Mouse (Mus musculus) adrenal gland, adult 18-20 months (tissue): ENCODE results near the gene Polr1a. TPM values are rescaled to one million over a fixed set of nuclear protein-coding genes. Genes with fewer than 3 reads are reported as not detected.

ENCODE experiments used
- DNase-seq, 2 experiments: peaks; one replicate each; pipeline ENCODE4 v3.0.0; 2021 to 2022; ENCODE audit warnings: low spot score in 2 of 2
- total RNA-seq, 2 experiments: library from RNA; stranded (reverse); gene quantifications; 1 replicate in 1 of 2; 2 replicates in 1 of 2; pipeline ENCODE4 v1.2.3; 2021

Polr1a gene
- total RNA-seq, 2 experiments from 2014 or later = 52.5 to 75.2 TPM

DNA sequence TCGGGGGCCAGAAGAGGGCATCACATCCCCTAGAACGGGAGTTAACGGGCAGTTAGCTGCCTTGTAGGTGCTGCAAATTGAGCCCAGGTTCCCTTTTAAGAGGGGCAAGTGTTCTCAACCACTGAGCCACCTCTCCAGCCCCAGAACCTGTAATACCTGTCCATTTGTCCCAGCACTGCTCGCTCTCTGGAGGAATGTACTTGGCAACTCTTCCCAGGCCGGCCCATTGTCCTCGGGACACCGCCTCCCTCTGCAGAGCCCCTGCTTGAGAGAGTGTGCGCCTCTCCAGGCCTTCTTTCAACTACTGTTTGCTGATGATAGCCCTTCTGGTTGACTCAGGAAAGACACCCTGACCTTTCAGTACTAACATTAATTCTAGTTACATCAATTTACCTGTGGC, 37.3 kb downstream of the Polr1a start:
- DNase-seq = no peak

DNA sequence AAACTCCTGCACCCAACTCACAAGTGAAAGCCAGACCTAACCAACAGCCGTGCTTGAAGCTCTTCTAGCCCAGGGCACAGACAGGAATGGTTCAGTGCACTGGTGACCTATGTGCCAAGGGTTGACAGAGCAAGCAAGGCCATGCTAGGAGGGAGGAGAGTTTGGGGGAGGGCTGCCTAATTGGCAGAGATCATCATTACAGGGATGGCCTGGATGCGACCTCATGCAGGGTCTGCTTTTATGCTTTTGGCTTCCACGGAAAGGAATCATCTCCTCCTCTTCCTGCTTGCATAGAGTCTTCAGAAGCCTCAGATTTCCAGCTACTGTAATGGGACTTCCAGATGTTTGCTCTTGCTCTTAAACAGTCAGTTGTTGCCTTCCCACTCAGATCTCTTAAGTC, 40.9 kb downstream of the Polr1a start:
- DNase-seq = no peak

DNA sequence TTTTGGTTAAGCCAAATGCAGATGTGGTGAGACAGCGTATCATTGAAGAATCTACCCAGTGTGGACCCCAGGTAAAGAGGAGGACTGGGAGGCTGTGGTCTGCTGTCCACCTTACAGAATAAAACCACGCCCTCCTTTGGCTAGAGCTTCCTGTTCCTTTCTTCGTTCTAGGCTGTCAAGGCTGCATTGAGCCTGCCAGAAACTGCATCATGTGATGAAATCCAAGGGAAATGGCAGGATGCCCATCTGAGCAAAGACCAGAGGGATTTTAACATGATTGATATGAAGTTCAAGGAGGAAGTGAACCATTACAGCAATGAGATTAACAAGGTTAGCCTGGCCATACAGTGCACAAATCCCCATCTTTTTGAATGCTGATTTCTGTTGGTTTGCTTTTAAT, 41.7 kb downstream of the Polr1a start:
- DNase-seq = peak; percentile 63 to 75

DNA sequence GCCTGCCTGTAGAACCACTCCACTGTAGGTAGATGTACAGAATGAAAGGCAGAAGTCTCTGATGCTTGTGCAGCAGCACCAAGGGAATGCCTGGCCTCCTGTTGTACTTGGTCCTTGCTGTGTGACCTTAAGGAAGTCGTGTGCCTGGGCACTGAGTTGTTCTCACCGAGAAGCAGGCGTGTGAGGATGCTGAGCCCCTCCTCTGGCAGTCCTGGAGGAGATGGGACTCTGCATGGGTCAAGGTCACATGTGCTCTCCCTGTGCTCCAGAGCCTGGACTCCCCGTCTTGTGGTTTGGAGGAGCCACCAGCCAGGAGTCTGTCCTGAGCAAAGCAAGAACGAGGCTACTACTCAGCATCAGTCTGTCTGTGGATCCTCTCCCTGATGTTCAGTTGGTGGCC, 42.3 kb downstream of the Polr1a start:
- DNase-seq = no peak

DNA sequence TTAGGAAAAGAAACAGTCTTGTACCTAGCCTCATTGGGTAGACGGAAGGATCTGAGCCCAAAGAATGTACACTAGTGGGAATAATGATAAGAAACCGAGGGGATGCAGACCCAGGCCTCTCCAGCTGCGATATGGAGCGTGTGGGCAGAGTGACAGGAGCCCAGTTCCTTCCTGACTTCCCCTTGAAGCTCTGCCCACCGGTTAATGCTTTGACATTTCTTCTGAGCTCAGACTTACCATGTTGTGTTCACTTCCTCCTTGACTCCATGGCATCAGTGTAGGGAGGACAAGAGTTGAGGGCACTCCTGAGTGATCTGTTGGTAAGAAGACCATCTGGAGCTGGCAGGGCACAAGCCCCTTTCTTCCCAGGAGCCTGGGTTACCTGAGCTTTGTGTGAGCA, 53.3 kb downstream of the Polr1a start:
- no peak for DNase-seq

DNA sequence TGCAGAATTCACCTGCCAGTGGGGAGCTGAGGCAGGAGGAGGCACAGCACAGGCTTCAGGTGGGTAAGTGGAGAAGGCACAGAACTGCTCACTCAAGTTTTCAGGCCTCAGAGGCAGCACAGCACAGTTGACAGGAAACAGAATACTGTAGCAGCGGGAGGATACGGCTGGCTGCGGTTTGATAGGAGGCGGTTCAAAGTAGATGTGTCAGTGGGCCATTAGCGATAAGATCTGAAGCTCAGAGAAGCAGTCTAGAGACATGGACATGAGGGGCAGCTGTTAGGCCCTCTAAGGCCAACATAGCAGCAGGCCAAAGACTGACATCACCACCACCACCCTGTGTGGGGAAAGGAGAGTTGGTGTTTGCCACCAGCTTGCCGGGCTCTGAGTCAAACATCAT, 53.9 kb downstream of the Polr1a start:
- no peak for DNase-seq

DNA sequence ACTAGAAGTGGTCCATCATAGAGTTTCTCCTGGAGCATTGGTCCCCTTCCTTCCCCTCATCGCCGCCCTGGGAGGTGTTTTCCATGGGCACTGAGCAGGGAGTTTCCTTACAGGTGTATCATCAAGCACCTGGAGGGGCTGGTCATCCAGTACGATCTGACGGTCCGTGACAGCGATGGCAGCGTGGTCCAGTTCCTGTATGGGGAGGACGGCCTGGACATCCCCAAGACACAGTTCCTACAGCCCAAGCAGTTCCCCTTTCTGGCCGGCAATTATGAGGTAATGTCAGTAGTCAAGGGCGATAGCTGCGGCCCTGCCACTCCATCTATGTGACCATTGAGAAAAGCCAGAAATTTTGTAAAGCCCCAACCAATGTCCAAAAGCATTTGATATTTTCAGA, 54.7 kb downstream of the Polr1a start:
- no peak for DNase-seq

DNA sequence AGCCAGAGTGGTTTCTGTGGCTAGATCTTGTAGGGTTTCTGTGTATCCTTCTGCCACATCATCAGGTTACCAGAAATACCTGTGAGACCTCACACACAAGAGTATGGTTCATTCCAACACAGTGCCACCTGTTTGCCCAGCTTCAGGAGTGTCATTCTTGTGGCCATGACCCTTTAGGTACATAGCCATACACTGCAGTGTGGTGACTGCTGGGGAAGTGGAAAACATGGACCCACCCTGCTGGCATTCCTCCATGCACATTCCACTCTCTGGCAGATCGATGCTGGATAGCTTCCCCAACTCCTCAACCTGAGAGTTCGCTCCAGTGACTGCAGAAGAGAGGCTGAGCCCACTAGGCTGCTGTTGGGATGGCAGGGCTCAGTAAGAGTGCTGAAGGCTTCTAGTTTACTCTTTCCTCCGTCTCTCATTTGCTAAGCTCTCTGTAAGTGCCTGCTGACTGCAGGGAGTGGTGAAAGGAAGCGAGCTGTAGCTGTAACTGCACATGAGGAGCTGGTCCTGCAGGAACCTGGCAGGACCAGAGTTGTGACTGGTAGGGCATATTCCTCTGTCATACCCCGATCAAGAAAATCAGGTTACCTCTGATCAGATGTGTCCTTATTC, 57.9 kb downstream of the Polr1a start:
- no peak for DNase-seq

DNA sequence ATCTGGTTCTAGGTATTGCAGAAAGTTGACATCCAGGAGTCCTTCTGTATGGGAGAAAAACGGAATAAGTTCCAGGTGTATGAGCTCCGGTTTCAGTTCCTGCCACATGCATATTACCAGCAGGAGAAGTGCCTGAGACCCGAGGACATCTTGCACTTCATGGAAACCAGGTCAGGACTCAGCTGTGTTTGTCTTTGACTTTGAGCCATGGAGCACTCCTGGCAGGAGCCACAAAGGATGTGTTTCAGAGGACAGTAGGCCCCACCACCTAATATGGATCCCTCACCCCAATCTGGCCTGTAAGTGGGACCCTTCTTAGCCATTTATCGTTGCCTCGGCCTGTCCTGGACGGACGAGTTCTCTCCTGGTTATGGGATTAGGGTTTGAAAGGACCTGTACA, 59.0 kb downstream of the Polr1a start:
- DNase-seq = no peak

DNA sequence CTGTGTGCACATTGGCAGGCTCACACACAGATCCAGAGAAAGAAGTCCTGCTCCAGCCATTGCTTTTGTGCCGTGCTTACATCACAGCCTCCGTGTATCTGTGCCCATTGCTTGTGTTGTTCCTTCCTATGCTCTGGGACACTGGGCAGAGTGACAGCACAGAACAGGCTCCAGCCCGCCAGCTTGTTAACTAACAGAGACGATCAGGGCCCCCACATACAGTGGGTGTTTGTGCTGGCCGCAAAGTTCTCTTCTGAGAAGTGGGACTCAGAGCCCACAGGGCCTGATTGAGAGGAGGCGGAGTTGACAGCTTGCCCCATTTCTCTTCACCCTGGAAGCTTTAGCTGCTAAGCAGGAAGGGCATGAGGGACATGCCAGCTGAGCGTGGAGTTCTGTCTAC, 60.6 kb downstream of the Polr1a start:
- no peak for DNase-seq

DNA sequence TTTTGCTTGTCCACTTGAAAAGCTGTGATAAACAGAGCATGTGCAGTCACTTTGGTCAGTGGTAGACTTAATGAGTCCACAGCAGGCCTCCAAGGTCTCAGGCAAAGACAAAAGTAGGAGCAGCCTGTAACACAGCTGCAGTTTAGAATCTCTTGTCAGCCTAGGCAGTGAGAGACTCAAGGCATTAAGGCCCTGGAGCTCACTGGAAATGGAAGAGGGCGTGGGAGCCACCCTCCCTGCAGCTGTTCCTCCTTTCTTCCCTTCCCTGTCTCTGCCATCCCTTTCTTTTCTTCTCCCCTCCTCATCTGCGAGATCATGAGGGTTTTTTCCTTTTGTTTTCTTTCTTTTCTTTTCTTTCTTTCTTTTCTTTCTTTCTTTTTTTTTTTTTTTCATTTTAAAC, 61.3 kb downstream of the Polr1a start:
- DNase-seq = no peak

DNA sequence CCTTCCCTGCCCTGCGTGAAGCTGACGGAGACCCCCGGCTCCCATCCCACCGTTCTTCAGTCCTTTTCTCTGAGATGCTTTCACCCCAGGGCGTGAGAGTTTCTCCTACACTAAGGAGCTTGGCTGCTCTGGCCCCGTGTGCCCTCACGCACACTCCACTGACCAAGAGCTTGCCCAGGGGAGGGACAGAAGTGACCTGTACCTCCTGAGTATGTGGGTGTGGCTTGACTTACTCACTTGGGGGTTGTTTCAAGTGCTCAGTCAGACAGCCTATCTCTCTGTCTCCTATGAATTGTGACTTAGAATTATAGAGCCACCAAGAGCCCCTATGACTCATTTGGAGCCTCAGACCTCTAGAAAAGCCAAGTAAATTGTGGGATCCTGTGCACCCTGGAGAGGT, 67.7 kb downstream of the Polr1a start:
- no peak for DNase-seq

DNA sequence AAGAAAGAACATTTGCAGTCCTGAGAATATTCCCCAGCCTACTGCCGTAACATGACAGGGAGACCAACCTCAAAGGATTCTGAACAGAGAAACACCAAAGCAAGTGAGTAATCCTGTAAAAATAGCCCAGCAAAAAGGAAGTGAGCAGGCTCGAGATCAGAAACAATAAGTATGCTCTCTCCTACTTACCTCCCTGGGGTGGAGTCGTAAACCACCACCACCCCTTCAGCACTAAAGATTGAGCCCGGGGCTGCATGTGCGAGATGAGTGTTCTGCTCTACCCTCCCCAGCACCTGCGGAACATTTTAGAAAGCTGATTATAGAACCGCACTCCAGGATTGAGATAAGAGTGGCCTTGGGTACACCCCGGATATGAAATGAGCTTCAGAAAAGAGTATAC, 71.3 kb downstream of the Polr1a start:
- DNase-seq = no peak

DNA sequence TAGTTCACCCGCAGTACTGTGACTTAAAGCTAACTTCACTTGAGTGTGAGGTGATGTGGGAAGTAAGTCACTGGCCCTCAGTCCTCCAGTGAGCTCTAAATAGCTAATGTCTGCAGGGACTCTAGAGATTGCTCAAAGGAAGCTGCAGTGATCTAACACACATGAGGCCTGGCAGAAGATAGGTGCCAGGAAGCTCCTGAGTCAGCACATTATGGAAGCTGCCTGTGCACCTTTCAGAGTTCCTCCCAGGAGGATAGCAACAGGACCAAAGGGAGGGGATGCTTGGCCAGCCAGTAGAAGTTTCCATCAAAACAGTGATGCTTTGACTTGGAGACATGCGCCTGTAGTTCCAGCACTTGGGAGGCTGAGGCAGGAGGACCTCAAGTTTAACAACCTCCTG, 71.7 kb downstream of the Polr1a start:
- no peak for DNase-seq

DNA sequence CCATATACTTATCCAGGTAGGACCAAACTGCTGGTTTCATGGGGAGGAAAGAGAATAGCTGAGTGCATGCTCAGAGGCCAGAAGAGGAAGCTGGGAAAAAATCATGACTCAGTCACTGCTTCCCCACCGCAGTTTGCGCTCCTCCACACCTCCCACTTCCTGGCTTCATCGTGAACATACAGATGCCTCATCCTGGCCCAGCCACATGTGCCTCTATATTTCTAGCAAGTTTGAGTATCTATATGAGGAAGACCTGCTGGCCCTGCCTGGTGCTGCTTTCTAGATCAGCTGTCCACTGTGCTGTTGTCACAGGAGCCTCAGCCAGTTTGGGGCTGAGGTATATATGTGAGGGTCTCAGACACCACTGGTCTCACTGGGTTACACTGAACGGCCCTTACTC, 72.6 kb downstream of the Polr1a start:
- no peak for DNase-seq

DNA sequence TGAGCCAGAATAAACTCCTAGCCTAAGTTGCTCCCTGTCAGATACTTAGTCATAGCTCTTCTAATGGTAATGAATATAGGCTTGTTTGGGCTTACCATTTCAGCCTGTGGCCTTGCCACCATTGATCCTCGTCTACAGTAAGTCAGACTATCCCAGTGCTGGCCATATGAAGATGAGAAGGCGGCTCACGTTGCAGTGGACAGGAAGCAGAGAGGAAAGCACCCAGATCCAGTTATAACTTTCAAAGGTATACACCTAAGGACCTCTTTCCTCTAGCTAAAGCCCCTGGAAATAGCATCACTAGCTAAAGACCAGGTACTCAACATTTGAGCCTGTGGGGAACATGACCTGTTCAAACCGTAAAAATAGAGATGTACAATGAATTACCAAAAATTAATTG, 77.1 kb downstream of the Polr1a start:
- no peak for DNase-seq

DNA sequence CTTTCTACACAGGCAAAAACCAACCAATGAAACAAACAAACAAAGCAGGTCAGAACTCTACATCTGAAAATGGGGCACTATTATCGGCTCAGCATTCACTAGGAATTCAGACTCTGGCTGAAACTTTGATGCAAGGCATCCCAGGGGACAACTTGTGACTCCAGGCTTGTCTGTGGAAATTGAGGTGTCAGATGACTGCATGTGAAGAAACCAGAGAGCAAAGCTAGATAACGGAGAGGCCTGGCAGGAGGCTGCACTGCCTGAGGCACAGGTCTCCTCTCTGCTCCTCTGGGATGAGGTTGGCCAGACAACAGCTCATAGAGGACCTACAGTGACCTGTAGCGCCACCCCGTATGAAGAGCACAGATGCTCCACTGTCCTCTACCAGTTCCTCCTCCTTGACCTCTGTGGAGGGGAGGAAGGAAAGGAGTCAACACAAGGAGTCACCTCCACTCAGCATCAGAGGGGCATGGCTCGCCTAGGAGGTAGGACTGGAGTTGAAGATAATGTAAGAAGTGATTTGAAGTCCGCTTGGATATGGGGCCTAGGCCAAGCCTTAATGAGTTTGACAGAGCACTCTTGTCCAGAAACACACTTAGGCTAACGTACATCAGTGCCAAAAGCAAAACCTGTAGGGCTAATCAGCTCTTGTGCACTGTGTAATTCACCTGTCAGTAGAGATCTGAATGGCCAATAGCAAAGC, 78.8 kb downstream of the Polr1a start:
- DNase-seq = no peak

DNA sequence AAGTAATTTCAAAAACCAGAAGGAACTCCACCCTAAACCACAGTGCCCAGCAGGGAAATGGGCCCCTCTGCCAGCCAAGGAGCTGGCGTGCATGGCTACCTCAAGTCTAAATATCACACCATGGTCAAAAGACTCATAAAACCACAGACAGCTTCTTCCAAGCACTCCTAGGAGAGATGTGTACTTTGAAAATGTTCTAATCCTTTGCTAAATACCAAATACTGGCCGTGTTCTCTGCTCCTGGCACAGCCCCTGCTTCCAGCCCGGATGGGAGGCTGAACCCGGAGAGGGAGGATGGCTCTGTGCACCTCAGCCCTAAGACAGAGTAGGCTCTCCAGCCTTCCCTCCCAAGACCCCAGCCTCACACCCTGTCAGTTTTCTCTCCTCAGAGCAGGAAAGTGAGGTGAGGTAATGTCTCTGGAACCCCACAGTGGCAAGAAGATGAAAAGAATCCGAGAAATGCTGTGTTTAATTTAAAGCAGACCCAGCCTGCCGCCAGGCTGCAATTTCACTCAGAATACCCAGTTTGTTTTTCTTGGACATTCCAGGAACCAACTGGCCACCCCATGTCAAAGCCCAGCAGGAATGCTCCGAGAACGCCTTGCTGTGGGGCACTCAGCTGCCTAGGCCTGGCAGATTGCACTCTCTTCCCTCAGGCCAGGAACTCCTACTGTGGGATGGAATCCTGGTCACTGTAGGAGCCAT, 80.9 kb downstream of the Polr1a start:
- DNase-seq = no peak

DNA sequence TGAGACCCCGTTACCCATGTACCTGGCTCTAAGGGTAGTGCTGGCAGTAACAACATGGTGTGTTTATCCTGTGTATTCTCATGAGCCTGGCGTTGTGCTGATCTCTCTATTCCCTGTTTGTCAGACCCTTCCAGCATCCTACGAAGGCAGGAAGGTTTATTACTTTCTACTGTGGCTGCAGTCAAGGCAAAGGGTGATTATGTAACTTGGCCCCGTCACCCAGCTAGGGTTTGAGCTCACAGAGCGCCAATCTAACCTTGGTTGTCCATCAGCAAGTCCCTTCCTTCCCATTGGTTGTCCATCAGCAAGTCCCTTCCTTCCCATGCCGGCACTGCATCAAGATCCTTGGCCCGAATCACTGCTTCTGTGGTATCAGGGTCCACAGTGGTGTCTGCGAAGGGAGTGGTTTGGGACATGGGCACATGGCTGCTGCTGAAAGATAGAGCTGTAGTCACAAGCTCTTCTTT, 81.6 kb downstream of the Polr1a start:
- peak in 1 of 2 experiments; percentile 61 for DNase-seq

DNA sequence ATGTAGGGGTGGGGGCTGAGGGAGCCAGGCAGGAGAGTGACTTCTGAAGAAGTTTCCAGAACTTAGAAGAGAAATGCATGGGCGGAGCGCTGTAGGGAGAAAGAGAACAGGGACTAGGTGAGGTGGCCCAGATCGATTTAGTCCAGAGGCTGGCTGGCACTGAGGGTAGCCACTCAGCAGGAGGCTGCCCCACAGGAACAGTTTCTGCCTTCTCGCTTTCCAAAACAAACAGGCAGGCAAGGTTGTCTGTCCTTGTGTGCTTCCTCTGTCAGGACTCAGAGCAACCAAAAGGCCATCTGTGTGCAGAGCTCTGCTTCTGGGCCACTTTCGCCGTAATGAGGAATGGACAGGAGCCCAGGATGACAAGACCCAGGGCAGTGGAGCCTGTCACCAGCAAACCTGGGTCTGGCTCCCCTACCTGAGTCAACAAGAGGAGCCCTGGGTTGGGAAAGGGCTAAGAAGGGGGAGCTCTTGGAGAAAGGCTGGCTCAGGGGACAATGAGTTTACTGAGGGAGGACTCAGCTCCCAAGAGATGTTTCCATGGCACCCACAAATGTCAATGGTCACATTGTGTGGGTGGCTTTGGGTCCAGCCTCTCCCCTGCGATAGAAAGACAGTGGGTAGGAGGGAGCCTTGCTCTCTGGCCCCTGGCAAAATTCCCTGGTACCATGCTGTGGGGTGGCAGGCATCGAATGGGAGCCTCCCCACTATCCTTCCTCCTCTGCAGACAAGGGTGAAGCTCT, 82.5 kb downstream of the Polr1a start:
- peak in 1 of 2 experiments; percentile 48 for DNase-seq

DNA sequence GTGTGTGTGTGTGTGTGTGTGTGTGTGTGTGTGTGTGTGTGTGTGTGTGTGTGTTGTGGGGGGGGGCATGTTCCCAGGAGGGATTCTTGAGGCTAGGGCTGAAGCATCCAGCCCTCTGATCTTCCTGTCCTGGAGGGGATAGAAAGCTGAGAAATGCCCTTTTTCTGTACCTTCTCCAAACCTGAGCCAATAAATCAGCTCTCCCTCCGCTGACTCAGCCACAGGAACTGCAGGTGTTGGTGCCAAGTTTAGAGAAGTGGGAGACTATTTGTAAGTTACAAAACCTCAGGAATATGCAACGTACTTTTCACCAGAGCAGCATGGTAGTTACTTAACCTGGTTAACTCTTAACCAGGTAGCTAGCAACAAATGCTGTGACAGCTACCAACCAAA, 83.1 kb downstream of the Polr1a start:
- no peak for DNase-seq

DNA sequence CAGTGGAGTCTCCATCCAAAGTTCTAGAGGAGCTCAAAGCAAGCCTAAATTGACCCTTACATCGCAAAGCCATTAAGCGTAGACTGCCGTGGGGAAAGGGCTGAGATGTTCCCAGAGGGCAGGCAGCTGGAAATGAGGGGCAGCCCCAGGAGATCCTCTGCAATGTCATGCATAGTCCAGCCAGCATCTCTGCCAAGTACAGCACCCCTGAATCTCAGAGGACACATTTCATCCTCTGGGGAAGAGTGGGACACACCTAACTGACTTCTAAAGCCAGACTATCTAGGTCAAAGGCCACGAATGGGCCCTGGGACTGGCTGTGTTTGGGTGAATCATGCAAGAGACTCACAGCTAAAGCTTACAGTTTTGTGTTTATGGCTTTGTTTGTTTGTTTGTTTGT, 85.2 kb downstream of the Polr1a start:
- DNase-seq = no peak
